Mouse (Mus musculus): Measurements from ENCODE around the gene Clip1.
"Not testable (repeated sequence)": the region's sequence is repeated elsewhere in the genome, so short reads cannot be mapped to it uniquely, and the experiment has no call there.

Gene Clip1

DNA sequence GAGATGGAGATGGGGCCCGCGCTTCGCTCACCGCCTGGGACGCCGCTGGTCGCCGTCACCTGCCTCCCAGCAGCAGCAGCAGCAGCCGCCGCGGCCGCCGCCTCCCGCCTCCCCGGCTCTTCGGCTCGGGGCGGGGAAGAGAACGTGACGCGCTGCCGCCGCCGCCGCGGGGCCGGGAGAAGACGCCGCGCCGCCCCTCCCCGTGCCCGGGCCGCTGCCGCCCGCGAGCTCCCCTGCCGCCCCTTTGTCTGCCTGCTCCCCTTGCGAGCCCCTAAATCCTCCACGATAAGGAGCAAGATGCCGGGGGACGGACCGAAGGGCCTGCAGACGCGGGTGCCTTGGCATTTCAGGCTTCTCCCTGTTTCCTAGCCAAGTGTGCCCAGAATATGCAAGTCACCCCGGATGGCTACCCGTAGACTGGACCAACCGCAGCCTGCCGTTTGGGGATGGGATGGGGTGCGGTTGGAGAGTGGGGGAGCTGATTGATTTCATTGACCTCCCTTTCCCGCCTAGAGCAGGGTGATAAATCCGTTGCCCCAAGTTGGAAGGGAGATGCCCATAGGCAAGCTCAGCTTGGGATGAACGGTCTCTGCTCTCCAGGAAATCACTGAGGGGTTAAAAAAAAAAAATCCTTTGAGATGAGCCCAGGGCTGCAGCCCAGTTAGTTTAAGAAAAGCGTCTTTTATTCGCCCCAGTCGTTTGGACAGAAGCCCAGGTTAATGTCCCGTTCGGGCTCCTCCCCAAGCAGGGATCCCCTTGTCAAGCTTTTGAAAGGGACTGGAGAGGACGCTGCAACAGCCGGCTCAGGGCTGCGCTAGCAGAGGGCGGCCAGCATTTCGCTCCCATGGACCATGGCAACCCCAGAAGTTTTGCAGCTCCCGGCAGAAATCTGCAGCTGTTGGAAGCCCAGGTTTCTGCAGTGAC is at the start of gene Clip1:
Gene Clip1, minus strand, starts transcription at position 398 of the 924 bp plus-strand sequence.
- peak; percentile 77 for DNase-seq

DNA sequence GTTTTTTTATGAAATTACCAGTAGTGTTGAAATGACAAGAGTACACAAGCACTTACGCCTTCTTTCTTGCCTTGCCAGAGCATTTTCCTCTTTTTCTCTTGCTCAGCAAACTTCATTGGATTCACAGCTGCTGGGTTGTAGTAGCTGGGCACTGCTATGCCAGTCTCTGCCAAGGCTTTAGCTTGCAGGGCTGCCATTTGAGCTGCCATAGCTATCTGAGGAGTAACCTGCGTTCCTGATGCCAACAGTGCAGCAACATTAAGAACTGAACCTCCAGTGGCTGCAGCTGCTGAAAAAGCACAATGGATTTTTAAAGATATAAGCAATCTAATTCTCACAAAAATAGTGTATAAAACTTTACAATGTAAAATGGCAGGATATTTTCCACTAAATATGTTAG is 46.6 kb upstream of the Clip1 start:
- no peak for DNase-seq

DNA sequence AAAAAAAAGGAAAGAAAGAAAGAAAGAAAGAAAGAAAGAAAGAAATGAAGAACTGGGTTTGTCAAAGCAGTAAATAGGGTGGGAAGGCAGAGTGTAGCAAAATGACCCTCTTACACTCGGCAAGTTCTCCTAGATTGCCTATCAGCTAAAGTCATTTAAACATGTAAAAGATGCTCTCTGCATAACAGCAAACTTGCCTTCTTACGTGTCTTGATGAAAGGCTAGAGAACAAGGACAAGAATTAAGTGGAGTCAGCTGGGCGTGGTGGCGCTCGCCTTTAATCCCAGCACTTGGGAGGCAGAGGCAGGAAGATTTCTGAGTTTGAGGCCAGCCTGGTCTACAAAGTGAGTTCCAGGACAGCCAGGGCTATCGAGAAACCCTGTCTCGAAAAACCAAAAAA is 39.4 kb upstream of the Clip1 start:
- DNase-seq = not testable (repeated sequence)

DNA sequence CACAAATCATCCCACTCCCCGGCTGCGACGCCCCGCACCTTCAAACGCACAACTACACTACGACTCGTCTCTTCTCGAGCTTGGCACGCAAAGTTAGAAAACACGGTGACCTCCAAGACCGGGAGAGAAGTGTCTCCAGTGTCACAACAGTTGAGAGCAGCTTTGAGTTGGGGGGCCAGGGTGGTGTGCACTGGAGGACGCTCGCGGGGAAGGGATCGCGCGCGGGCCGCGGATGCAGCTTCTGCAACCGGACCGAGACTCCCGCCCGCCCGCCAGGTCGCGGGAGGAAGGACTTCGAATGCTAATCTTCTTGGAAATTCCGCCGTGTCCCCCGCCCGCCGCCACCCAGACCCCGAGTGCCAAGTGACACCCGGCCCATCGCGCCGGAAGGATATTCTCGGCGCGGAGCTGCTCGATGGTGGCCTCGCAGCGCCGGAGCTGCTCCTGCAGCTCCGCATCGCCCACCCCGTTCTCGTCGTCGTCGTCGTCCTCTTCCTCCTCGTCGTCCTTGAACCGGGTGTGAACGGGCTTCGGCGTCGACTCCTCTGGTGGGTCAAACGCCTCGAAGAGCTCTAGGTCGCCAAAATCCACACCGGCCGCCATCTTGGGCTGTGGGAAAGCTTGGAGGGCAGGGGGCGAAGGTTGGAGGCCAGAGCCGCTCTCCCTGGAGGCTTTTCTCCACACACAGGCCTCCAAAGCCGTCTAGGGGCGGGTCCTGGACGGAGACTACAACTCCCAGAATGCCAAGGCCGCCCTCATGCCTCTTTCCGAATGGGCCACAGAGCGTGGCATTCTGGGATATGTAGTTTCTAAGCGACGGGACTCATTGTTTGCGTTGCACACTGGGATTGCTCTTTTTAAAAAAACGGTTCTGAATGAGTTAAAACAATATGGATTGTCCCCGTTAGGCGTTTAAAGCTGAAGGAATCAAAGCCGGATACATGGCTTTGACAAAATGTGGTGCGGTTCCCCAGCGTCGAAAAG is 36.2 kb upstream of the Clip1 start, which contains the start of gene Zcchc8:
Gene Zcchc8, minus strand, starts transcription at position 773 of the 984 bp plus-strand sequence.
- DNase-seq = peak; percentile 95

DNA sequence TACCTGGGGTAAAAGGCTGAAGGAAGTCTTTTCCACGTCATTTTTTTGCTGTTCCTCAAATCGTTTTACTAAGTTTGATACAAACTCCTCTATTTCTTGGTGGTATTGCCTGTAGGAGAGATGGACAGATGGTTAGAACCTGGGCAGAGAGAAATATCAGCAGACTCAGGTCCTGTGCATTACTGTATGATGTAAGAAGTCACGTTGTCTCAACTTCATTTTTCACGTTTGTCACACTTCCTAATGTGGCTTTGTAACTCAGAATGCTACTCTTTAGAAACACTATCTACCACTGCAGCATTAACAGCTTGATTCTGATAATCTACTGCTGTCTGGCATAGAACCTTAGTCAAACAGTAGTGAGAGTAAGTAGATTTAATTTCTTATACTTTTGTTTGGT is 30.2 kb upstream of the Clip1 start:
- DNase-seq = no peak

DNA sequence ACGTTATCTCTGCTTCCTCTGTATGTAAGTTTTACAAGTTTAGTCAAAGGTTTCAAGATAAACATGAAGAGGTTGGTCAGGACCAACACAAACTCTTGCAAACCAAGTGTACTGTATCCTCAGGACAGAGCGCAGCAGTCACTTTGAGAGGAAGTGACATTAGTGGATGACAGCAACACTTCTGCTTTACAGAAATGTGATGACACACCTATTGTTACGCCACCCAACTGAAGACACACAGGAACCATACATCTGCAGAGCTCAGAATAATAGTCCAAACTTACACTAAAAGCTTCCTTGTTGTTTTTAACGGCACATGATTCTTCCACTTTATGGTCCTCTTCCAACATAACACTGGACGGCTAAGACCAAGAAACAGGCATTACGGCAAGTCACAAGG is 29.4 kb upstream of the Clip1 start:
- DNase-seq = no peak

DNA sequence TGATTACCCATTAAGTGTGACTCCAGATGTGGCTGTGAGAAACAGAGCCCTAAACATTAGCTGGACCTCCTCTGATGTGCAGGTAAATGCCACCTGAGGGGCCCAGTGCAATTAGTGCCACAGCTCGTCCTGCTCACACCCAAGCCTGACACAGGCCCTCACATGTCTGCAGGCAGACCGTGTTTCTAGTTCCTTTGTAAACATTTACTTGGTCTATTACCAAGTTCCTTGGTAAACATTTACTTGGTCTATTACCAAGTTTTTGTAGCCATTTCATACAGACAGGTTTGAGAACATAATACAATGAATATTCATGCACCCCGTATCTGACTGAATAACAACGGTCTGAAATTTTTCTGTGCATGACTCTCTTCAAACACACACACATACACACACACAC is 25.2 kb upstream of the Clip1 start:
- DNase-seq = no peak

DNA sequence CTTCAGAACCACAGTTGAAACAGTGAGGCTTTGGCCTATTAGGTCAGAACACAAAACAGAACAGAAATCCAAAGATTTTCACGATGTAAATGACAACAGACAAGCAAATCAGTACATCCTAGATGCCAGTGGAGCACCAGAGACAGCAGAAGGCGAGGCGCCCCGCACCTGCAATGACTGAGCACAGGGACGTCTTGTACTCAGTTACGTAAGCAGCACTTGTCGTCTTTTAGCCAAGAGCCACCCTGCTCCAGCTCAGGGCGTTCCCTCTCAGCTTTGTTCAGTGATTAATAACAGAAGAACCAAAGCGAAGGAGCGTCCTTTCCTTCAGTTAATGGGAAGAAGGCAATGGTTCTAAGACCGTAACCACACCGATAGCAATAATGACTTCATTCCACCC is 24.2 kb upstream of the Clip1 start:
- no peak for DNase-seq

DNA sequence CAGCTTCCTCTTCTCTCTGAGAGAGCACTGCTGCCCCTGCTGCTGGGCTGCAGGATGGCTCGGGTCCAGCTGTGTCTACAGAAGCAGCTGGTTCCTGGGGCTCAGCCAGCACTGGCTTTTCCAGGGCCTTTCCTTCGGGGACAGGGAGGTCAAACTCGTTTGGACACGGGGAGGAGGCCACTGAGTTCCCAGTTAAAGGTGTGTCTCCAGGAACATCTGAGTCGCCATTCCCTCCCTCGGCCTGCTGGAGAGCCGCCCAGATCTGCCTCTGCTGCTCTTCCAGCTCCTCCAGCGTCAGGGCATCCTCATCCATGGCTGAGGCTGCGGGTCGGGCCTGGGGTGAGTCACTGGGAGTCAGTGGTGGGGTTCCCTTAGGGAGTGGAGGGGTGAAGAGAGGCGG is 16.2 kb upstream of the Clip1 start:
- no peak for DNase-seq

DNA sequence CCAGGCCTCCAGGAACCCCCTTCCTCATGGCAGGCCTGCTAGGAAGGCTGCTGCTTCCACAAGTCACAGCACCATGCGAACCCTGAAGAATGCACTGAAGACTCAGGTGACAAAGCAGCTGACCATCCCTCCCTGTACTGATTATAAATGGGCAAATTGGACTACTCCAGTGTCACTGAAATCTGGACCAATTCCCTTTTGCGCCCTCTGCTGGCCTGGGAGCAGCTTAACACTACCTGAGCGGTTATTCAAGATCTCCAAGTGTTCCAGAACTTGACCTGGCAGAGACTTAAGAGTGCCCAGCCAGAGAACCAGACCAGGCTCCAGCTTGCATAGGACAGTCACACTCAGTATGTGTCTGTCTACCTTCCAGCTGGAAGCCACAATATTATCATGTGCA is 14.8 kb upstream of the Clip1 start:
- DNase-seq = peak; percentile 73

DNA sequence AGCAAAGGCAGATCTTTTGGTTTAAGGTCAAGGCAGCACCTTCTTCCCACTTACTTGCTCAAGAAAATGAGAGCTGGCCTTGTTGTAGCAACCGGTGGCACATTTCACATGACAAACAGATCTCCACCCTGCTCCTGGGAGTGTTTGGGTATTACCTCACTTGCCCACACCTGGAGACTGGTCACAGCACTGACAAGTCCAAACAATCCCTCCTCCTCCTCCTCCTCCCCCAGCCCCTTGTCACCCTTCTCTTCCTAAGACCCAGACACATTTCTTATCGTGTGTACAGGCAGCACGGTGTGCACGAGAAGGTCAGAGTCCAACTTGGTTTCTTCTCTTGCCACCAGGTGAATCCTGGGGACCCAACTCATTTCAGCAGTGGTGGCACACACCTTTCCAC is 12.5 kb upstream of the Clip1 start:
- DNase-seq = no peak

DNA sequence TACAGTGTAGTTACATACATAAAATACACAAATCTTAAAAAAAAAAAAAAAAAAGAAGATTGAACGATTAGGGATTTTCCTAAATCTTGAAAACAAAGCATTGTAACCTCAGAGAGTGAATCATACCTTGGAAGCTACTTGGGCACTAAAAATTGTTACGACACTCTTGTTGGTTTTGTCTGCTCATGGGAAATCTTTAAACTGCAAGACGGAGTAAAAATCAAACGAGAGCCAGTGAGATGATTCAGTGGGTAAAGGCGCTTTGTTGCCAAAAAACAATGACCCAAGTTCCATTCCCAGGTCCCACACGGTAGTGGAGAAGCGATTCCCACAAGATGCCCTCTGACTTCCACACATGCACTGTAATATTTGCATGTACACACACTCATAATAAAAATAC is 11.8 kb upstream of the Clip1 start:
- no peak for DNase-seq

DNA sequence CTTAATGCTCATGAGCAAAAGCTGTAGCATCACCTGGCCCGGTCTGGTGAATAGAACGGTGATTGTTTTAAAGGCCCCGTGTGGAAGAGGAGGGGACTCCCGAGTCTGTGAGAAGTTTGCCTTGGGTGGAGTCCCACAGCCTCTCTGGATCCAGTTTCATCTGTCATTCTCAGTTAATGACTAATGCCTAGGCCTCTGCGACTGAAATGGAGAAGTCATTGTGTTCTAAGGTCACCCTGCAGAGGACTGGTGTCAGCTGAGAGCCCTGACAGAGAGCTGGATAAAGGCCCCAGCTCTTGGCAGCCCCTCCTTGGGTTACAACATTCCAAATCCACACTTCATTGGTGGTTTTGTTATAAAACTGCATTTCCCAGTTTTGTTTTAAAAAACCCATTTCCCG is 10.1 kb upstream of the Clip1 start:
- no peak for DNase-seq

DNA sequence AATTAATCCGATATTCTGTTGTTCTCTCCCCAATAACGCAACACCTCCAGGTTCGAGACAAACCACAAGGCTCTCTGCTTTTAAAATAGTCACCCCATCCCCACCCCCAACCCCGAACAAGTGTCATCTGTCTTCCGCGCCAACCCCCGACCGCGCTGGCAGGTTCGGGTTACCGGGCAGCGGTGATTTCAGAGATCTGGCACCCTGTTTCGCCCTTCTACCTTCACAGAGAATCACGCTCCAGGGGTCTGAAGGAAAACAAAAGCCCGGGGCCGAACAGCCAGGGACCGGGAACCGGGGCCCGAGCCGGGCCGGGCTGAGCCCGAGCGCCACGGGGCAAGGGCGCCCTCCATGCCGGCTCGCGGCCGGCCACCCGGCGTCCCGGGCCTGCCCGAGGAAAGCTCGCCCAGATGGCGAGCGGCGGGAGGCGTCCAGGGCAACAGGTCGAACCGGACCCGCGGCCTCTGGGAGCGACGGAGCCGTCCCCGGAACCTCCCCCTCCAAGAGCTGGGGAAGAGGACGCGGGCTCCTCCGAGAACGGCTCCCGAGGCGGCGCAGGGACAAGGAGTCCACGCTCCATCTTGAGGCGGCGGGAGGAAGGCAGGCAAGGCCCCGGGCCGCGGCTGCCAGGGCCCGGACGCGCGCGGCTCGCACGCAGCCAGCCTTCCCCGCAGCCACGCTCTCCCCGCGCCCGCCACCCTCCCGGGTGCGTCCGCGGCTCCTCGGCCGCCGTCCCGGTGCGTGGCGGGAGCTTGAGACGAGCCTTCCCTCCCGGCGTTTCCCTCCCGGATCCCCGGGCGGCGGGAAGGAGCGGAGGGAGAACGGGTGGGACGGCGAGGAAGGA is 819 bp downstream of the Clip1 start:
- DNase-seq = peak; percentile 50

DNA sequence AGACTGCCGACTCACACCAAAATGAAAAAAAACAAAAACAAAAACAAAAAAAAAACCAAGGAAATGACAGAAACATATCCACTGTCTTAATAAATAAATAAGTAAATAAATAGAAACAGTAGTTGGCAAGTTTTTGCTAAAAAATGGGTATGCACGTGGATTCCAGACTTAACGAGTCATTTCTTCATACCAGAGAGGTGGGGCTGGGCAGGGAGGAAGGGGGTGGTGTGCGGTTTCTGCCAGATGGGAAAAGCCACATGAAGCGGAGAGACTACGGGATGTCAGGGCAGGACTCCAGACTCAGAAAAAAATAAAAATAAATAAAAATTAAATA is 1.4 kb downstream of the Clip1 start:
- DNase-seq = peak; percentile 48

DNA sequence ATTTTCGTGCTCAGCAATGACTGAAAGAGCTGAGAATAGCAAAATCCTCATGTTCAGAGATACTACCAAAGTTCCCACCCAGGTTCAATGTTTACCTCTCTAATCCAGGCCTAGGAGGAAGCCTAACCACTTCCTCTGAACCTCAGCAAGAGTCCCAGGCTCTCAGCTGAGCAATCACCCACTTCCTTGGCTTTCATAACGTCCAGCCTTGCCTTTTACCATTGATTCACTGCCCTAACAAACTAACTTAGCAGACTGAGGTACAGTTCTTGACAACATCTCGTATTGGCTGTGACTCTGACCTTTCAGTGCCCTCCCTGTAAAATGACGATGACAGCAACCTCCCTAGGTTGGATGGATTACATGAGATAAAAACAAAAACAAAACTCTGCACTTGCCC is 2.0 kb downstream of the Clip1 start:
- DNase-seq = no peak

DNA sequence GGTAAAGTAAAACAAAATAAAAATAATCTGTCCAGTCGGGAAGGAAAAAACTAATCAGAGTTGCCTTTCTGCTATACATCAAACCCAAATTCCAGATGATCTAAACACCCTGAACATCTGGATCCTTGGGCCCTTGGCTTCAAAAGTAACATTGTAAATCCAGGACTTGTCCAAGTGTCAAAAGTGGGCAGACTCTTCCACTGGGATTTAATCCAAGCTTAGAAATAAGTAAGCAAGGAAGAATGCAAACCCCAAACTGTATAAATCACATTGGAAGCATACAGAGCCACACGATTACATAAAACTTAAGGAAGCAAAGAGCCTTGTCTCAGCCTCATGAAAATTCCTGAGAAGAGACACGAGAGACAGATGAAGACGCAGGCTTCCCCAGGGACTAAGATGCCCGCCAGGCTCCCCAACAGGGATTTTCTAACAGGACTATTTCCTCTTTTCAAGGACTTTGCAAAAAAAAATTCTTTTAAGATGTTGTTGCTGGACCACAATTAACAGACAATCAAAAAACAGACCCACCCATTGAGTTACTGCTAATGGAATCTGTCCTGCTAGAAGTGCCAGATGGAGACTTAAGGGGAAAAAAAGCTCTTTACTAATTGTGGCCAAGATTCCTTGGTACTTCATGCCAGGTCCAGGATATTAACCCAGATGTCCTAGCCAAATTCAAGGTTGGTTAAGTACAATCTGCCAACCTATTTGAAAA is 4.7 kb downstream of the Clip1 start:
- no peak for DNase-seq

DNA sequence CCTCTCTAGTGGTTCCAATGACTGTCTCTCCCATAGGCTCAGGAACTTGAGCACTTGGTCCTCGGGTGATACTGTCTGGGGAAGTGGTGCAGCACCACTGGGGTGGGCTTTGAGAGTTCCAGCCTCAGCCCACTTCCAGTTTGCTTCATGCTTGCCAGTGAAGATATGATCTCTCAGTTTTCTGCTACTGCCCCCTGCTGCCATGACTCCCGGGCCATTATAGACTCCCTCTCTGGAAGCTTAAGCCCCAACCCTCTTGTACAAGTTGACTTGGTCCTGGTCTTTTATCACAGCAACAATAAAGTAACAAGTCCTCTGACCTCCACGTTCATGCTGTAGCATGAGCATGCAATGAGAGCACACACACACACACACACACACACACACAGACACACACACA is 5.3 kb downstream of the Clip1 start:
- no peak for DNase-seq

DNA sequence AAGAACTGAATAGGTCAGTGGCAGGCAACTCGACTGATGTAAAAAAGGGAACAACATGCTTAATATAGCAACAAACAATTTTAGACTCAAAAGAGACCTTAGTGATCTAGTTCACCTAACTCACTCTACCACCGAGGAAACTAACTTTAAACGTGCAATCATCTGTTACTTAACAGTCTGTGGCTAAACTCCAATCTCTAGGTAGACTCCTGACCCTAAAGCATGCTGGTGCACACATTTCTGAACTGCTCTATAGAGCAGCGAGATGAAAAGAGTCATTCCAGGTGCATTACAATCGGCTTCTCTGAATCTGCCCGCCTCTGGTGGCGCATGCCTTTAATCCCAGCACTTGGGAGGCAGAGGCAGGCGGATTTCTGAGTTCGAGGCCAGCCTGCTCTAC is 8.7 kb downstream of the Clip1 start:
- DNase-seq = no peak

DNA sequence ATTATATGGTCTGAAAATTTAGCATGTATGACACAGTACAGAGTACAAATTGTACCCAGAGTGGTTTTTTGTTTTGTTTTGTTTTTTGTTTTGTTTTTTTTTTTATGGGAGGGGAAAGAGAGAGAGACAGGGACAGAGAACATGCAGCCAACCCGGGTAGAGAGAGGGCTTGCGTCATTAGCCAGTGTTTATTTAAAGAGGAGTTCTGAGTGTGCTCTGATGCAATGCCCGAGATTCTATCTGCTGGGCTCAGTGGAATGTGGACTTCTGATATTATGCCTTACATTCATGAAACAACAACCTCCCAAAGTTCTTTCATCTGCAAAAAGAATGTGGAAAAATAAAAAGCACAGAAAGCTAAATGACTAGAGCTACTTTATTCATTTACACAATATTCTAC is 9.2 kb downstream of the Clip1 start:
- DNase-seq = no peak

DNA sequence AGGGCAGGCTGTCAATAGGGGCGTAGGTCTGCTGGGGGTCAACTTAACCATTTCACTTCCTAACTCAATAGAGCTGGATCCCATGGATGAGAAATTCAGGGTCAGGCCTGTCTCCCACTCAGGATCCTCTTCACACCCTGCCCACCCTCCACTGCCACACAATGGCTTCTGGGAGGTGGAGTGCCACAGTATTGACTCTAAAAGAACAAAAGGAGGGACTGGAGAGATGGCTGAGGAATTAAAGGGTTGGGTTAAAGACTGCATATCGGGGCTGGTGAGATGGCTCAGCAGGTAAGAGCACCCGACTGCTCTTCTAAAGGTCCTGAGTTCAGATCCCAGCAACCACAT is 13.0 kb downstream of the Clip1 start:
- DNase-seq = no peak

DNA sequence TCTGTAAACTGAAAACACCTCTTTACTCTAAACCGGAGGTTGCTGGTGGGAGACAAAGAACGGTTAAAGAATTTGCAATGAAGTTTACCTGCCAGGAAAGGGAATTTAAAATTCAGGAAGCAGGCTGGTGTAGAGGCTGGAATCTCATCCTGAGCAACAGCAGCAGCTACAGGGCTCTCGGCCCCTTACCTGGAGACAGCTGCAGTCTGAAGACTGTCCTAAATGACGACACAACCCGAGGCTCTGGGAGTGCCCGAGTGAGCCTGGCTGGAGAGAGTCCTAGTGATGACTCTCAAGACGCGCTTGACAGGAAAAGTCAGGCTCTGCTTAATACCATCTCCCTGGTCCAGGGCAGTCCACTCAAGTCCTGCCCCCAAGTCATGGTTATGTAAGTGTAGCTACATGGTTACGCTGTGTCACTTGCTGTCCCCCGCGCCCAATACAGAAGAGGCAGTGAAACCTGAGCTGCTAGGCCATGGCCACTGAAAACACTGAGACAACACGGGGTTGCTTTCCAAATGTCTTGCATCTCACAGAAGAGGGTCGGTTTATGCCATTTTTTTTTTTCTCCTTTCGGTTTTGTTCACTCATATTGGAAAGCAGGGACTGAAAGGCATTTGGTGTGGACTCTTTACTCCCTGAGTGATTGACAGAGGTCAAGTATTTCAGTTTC is 13.5 kb downstream of the Clip1 start:
- DNase-seq = no peak
